Mouse (Mus musculus) limb, embryonic 11.5 days (tissue): ENCODE data around the gene Sphk1. TPM values are rescaled to one million over a fixed set of nuclear protein-coding genes. Genes with fewer than 3 reads are reported as not detected.

Source experiments
- ATAC-seq: fragments of 200-750 bp; cut with Nextera tagmentation; 2 replicates; pipeline ENCODE4 v1.8.0; 2017; ENCODE audit warnings: low read depth; ENCODE audit not compliant: insufficient number of reproducible peaks, low FRiP score, low TSS enrichment
- DNase-seq: peaks from one replicate; pipeline ENCODE4 v3.0.0-alpha.2; 2015; ENCODE audit warnings: low spot score
- H3K27ac ChIP-seq: fragments of 300-500 bp; sonication (generic); replicated peaks from 2 replicates; pipeline ENCODE4 v1.5.1; 2014; ENCODE audit warnings: low read depth, mild to moderate bottlenecking, low read length
- H3K27me3 ChIP-seq: fragments of 300-500 bp; sonication (generic); 2 replicates; pipeline ENCODE4 v1.6.1; 2014; ENCODE audit warnings: mild to moderate bottlenecking, low read length, mixed read lengths; ENCODE audit not compliant: control insufficient read depth, insufficient read depth
- H3K36me3 ChIP-seq: fragments of 300-500 bp; sonication (generic); 2 replicates; pipeline ENCODE4 v1.6.1; 2014; ENCODE audit warnings: mild to moderate bottlenecking, low read length, moderate library complexity, mixed read lengths; ENCODE audit not compliant: control insufficient read depth, insufficient read depth
- H3K4me1 ChIP-seq: fragments of 300-500 bp; sonication (generic); 2 replicates; pipeline ENCODE4 v1.6.1; 2014; ENCODE audit warnings: low read length, mixed read lengths; ENCODE audit not compliant: control insufficient read depth, insufficient read depth
- H3K4me2 ChIP-seq: fragments of 300-500 bp; sonication (generic); 2 replicates; pipeline ENCODE4 v1.6.1; 2014; ENCODE audit warnings: low read depth, mild to moderate bottlenecking, moderate library complexity; ENCODE audit not compliant: severe bottlenecking
- H3K4me3 ChIP-seq: fragments of 300-500 bp; sonication (generic); 2 replicates; pipeline ENCODE4 v1.5.1; 2014; ENCODE audit warnings: low read depth, low read length
- H3K9ac ChIP-seq: fragments of 300-500 bp; sonication (generic); 2 replicates; pipeline ENCODE4 v1.6.1; 2014; ENCODE audit warnings: mild to moderate bottlenecking, low read length
- H3K9me3 ChIP-seq: fragments of 300-500 bp; sonication (generic); 2 replicates; pipeline ENCODE4 v1.6.1; 2016; ENCODE audit warnings: low read length; ENCODE audit not compliant: control insufficient read depth
- WGBS: fragments of 180-500 bp; shearing (Covaris S2); extraction: QIAGEN DNeasy Blood & Tissue Kit; methylation state at CpG from one replicate; pipeline ENCODE4 v1.1.7; 2014; 5-methylcytosine and 5-hydroxymethylcytosine counted together
- polyA plus RNA-seq: library from polyadenylated mRNA; unstranded; fragments of >200 nt; fragmentation: Nextera tagmentation; extraction: Ambion mirVana; gene quantifications from 2 replicates; pipeline ENCODE4 v1.2.1, GENCODE M21; 2014

Gene Sphk1
- polyA plus RNA-seq, 1 experiment from 2014 or later: 1.3 TPM

GRCm38 (mm10) chr11:116512987-116513386, 17.7 kb upstream of the Sphk1 start:
- 79% methylated on average over 6 of the region's 6 CpGs for WGBS
- Histone ChIP-seq H3K4me3 (no peak overlapping the region), H3K4me2 (no peak overlapping the region), H3K4me1 (no peaks in the 10 kb centered on the region), H3K36me3 (no peaks in the 10 kb centered on the region), H3K9ac (no peak overlapping the region), H3K27me3 (peaks cover 4% of the 10 kb centered on the region; the same call in 1 of the 2 replicates), H3K27ac (no peak overlapping the region), H3K9me3 (0 out of 2 replicates have a peak, but pooled peaks cover 3% of the 10 kb centered on the region)
- no peak for DNase-seq
- ATAC-seq: no peak

DNA sequence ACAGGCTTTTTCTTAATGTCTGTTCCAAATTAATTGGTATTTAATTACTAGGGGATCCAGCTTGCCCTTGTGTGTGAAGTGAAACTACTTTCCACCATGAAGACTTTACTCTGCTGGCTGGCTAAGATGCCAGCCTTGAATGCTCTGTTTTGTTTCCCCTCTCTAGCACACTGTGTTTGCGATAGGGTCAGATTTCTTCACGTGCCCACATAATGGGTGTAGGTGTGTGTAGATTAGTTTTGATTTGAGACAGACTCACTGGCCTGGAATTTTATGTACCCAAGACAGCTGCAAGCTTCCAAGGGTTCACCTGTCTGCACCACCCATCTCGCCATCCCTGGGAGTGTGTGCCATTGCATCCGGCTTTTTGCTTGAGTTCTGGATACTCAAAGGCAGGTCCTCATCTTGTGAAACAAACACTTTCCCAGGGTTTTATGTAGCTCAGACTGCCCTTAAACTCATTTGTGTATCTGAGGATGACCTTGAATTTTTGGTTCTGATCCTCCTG, 17.1 kb upstream of the Sphk1 start:
- H3K4me1 ChIP-seq: no peaks in the 10 kb centered on the region
- no peak overlapping the region for H3K4me2 ChIP-seq
- H3K4me3 ChIP-seq: no peak overlapping the region
- H3K9me3 ChIP-seq: 0 out of 2 replicates have a peak, but pooled peaks cover 3% of the 10 kb centered on the region
- no peak overlapping the region for H3K9ac ChIP-seq
- no peak overlapping the region for H3K27ac ChIP-seq
- ATAC-seq: no peak
- H3K36me3 ChIP-seq: no peaks in the 10 kb centered on the region
- WGBS: 80% methylated on average over 4 of the region's 4 CpGs
- peaks cover 4% of the 10 kb centered on the region; the same call in 1 of the 2 replicates for H3K27me3 ChIP-seq
- no peak for DNase-seq

DNA sequence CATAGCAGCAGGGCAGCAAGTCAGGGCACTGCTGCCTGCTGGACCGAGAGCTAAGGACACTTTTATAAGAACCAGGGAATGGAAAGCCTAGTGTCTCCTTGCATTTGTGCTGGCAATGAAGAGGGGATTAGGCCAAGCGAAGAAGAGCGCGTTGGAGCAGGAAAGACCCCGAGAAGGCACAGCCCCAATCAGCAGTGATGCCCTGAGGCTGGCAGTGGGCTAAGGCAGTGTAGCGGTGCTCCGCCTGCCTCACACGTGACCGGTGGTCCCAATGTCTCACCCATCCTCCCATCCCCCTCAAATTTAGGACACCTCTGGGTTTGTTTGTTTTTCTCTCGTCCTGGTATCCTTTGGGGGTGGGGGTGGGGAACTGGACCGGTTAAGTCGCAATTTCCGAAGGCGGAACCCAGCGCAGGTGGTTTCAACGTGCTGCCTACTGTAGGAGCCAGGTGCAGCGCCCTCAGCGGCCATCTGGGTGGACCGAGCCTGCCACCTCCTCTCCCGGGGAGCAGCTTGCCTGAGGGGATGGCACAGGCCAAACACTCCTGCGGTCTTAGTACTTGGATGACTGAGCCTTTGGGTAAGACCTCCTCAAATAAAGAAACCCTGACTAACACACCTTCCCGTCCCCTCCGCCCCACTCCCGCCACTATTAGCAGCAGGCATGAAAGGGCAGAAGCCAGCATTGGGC, 15.2 kb upstream of the Sphk1 start:
- no peaks in the 10 kb centered on the region for H3K36me3 ChIP-seq
- no peak overlapping the region; the same call in none of the 2 replicates for H3K4me2 ChIP-seq
- no peaks in the 10 kb centered on the region for H3K4me1 ChIP-seq
- 0 out of 2 replicates have a peak, but pooled peaks cover 3% of the 10 kb centered on the region for H3K9me3 ChIP-seq
- ATAC-seq (no peak), DNase-seq (no peak)
- peaks cover 4% of the 10 kb centered on the region; the same call in 1 of the 2 replicates for H3K27me3 ChIP-seq
- no peak overlapping the region for H3K4me3 ChIP-seq
- H3K9ac ChIP-seq: no peak overlapping the region
- 15% methylated on average over 24 of the region's 24 CpGs for WGBS
- H3K27ac ChIP-seq: no peak overlapping the region

- Histone ChIP-seq H3K27ac (no peak overlapping the region), H3K9me3 (no peaks in the 10 kb centered on the region), H3K9ac (no peak overlapping the region), H3K36me3 (no peaks in the 10 kb centered on the region), H3K4me2 (no peak overlapping the region), H3K4me3 (no peak overlapping the region), H3K4me1 (no peaks in the 10 kb centered on the region), H3K27me3 (peaks cover 4% of the 10 kb centered on the region; the same call in 1 of the 2 replicates)
- ATAC-seq (no peak), DNase-seq (no peak)
- WGBS: 63% methylated on average over 8 of the region's 8 CpGs
Measured at GRCm38 (mm10) chr11:116518482-116518881, 12.2 kb upstream of the Sphk1 start.

DNA sequence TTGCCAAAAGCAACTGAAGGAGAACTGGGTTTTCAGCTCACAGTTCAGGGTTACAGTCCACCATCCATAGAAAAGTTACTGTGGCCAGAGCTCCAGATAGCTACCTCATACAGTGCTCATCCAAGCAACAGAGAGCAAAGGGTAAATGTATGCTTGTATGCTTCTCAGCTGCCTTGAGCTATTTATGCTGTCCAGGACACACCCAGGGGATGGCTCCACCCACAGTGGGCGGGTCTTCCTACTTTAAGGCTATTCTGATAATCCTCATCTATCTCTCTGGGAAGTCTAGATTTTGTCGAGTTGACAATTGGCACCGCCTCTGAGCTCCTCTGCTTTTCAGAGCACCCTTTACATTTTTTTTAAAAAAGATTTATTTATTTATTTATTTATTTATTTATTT, 9.6 kb upstream of the Sphk1 start:
- Histone ChIP-seq H3K4me3 (no peak overlapping the region), H3K27ac (no peak overlapping the region), H3K4me1 (0 out of 2 replicates have a peak, but pooled peaks cover 3% of the 10 kb centered on the region), H3K36me3 (no peaks in the 10 kb centered on the region), H3K9me3 (no peaks in the 10 kb centered on the region), H3K27me3 (no peaks in the 10 kb centered on the region), H3K9ac (no peak overlapping the region), H3K4me2 (no peak overlapping the region)
- DNase-seq (no peak), ATAC-seq (no peak; the same call in 1 of the 2 replicates)
- 57% methylated on average over 3 of the region's 3 CpGs for WGBS

DNA sequence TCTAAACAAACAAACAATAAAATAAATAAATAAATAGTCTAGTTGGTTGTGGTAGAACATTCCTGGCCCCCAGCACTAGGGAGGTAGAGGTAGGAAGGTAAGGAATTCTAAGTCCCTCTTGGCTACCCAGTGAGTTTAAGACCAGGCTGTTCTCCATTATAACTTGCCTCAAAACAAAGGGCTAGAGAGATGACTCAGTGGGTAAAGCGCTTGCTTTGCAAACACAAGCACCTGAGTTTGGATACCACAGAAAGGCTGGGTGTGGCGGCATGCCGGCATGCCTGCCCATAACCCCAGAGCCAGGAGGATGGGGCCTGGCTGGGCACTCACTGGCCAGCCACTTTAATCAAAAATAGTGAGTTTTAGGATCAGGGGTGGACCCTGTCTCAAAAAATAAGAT, 8.7 kb upstream of the Sphk1 start:
- Histone ChIP-seq H3K27me3 (no peaks in the 10 kb centered on the region), H3K4me2 (no peak overlapping the region), H3K27ac (no peak overlapping the region), H3K9me3 (no peaks in the 10 kb centered on the region), H3K9ac (no peak overlapping the region), H3K36me3 (no peaks in the 10 kb centered on the region), H3K4me3 (no peak overlapping the region), H3K4me1 (0 out of 2 replicates have a peak, but pooled peaks cover 3% of the 10 kb centered on the region)
- 85% methylated on average over 3 of the region's 3 CpGs for WGBS
- no peak for DNase-seq
- ATAC-seq: no peak

DNA sequence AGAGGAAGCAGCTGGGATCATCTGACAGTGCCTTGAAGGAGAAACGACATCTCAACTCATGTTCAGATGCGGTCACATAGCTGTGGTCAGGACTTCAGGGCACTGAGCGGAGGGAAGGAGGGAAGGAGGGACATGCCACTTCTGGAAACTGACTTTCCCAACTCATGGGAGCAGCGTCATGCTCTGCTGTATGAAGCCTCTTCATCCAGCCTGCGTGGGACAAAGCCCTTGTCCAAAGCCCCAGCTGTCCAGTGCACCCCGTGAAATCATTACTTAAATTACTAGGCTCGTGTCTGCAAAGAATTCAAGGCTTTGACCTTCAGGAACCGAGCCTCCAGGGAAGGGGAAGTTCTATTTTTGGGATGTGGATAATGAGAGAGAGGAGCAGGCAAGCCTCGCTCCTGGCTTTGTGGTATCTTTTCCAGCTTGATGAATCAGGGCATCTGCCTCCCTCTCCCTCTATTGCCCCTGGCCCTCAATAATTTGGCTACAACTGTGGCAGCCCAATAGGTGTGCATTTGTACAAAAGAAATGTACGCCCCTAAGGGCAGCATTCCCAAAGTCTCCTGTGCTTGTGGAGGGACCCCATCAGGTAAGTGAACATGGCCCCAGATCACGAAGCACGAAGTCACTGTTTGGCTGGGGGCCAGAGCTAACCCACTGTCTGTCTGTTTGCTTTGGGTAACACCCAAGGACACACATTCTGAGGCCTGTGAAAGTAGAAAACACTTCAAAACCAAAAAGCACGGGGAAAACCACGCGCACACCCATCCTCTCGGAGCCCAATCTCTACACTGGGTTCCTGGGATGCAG, 7.6 kb upstream of the Sphk1 start:
- Histone ChIP-seq H3K9me3 (no peaks in the 10 kb centered on the region), H3K4me2 (no peak overlapping the region), H3K36me3 (no peaks in the 10 kb centered on the region), H3K27me3 (no peaks in the 10 kb centered on the region), H3K4me1 (0 out of 2 replicates have a peak, but pooled peaks cover 3% of the 10 kb centered on the region), H3K4me3 (no peak overlapping the region), H3K27ac (no peak overlapping the region), H3K9ac (no peak overlapping the region; the same call in 1 of the 2 replicates)
- no peak for DNase-seq
- no peak for ATAC-seq
- WGBS: 70% methylated on average over 16 of the region's 16 CpGs

GRCm38 (mm10) chr11:116523699-116524189, 7.0 kb upstream of the Sphk1 start:
- Histone ChIP-seq H3K27me3 (no peaks in the 10 kb centered on the region), H3K9ac (no peak overlapping the region; the same call in 1 of the 2 replicates), H3K4me3 (no peak overlapping the region), H3K4me2 (no peak overlapping the region), H3K36me3 (no peaks in the 10 kb centered on the region), H3K4me1 (0 out of 2 replicates have a peak, but pooled peaks cover 3% of the 10 kb centered on the region), H3K27ac (no peak overlapping the region), H3K9me3 (no peaks in the 10 kb centered on the region)
- 48% methylated on average over 5 of the region's 5 CpGs for WGBS
- ATAC-seq (no peak), DNase-seq (no peak)
